Mouse (Mus musculus) neural tube, embryonic 15.5 days (tissue): Measurements from ENCODE around the gene Zfp943. TPM values are rescaled to one million over a fixed set of nuclear protein-coding genes. Genes with fewer than 3 reads are reported as not detected.
"Not testable (repeated sequence)": the region's sequence is repeated elsewhere in the genome, so short reads cannot be mapped to it uniquely, and the experiment has no call there.

Experiments
- ATAC-seq: fragments of 200-750 bp; cut with Nextera tagmentation; 2 replicates; pipeline ENCODE4 v1.8.0; 2017; ENCODE audit warnings: mild to moderate bottlenecking, moderate TSS enrichment, moderate library complexity; ENCODE audit not compliant: low FRiP score
- H3K27ac ChIP-seq: fragments of 300-500 bp; sonication (generic); replicated peaks from 2 replicates; pipeline ENCODE4 v1.5.1; 2015; ENCODE audit warnings: mild to moderate bottlenecking, inconsistent platforms
- H3K27me3 ChIP-seq: fragments of 300-500 bp; sonication (generic); replicated peaks from 2 replicates; pipeline ENCODE4 v1.6.1; 2015; ENCODE audit warnings: inconsistent platforms
- H3K36me3 ChIP-seq: fragments of 300-500 bp; sonication (generic); 2 replicates; pipeline ENCODE4 v1.6.1; 2015; ENCODE audit warnings: inconsistent platforms
- H3K4me1 ChIP-seq: fragments of 300-500 bp; sonication (generic); 2 replicates; pipeline ENCODE4 v1.6.1; 2015; ENCODE audit warnings: inconsistent platforms
- H3K4me2 ChIP-seq: fragments of 300-500 bp; sonication (generic); 2 replicates; pipeline ENCODE4 v1.6.1; 2015; ENCODE audit warnings: inconsistent platforms, mild to moderate bottlenecking, moderate library complexity
- H3K4me3 ChIP-seq: fragments of 300-500 bp; sonication (generic); replicated peaks from 2 replicates; pipeline ENCODE4 v1.5.1; 2015; ENCODE audit warnings: mild to moderate bottlenecking, inconsistent platforms
- H3K9ac ChIP-seq: fragments of 300-500 bp; sonication (generic); replicated peaks from 2 replicates; pipeline ENCODE4 v1.6.1; 2015; ENCODE audit warnings: mild to moderate bottlenecking, inconsistent platforms
- H3K9me3 ChIP-seq: fragments of 300-500 bp; sonication (generic); replicated peaks from 2 replicates; pipeline ENCODE4 v1.6.1; 2016; ENCODE audit warnings: inconsistent platforms
- WGBS: fragments of 180-500 bp; shearing (Covaris S2); methylation state at CpG from one replicate; pipeline ENCODE4 v1.1.7; 2015; ENCODE audit warnings: mixed read lengths; 5-methylcytosine and 5-hydroxymethylcytosine counted together
- polyA plus RNA-seq: library from polyadenylated mRNA; unstranded; fragments of >200 nt; fragmentation: Nextera tagmentation; extraction: Ambion mirVana; gene quantifications from 2 replicates; pipeline ENCODE4 v1.2.1, GENCODE M21; 2015

Zfp943 gene
- 16.3 and 17.6 TPM in 2 replicates for polyA plus RNA-seq

- H3K4me2 ChIP-seq, result peak within 1 kb of the TSS; percentile 61
- H3K36me3 ChIP-seq, H3K9me3 ChIP-seq, H3K27me3 ChIP-seq: not testable (repeated sequence)
- H3K4me3 ChIP-seq, result peak within 1 kb of the TSS; percentile 74
- WGBS, result under 1% methylated on average over 42 of the region's 55 CpGs
- H3K4me1 ChIP-seq, result peaks cover 22% of the 10 kb centered on the region
- H3K27ac ChIP-seq, result peak within 1 kb of the TSS; percentile 83
- peak within 1 kb of the TSS; percentile 78 for H3K9ac ChIP-seq
- ATAC-seq, result peak; percentile 98
Measured at GRCm38 (mm10) chr17:21962107-21962907, at the start of gene Zfp943, which contains the start of gene Zfp942. Zfp943 (plus strand) TSS chr17:21962552. Zfp942 (minus strand) TSS chr17:21962464.

DNA sequence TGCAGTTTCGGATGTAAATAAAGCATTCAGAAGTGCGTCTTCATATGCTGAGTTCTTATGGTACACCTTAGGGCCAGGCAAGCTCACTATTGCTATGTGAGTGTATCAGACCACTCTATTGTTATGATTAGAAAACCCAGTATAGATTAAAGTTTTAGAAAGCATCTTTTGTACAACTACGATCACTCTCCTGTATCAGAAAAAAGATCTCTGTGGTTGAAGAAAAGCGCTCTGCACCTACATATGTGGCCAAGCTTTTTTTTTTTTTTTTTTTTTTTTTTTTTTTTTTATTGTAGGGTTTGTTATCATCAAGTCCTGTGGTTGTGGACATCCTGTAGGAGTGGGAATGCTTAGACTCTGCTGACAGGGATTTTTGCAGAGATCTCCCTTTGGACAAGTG is 950 bp downstream of the Zfp943 start:
- H3K9ac ChIP-seq, result 0 out of 2 replicates have a peak overlapping the region, but pooled peaks have one; percentile 31
- no peak for ATAC-seq

DNA sequence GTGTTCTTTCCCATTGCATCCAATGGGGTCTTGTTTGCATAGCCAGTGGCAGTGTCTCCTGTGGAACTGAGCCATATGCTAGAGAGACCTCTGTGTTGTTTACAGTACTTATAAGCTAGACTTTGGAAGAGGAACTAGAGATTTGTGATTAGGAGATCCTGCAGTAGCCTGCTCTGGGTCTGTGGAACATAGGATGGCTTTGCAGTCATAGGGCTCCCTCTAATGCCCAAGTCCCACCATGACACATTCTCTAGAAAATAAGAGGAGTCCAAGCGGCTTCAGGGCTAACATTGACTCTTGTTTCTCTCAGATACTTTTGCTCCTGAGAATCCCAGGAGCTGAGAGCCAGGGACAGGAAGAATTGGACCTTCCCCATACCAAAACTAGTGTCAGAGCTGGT is 73.2 kb downstream of the Zfp943 start:
- not testable (repeated sequence) for H3K27me3 ChIP-seq, H3K4me3 ChIP-seq, H3K9me3 ChIP-seq, H3K9ac ChIP-seq, ATAC-seq, H3K4me2 ChIP-seq, H3K27ac ChIP-seq, H3K4me1 ChIP-seq, H3K36me3 ChIP-seq
- 14% methylated on average over 1 of the region's 1 CpGs for WGBS

More for the DNA sequence above, 950 bp downstream of the Zfp943 start:
- Histone ChIP-seq H3K4me3 (peak overlapping the region; percentile 74), H3K27ac (no peak overlapping the region), H3K4me1 (peaks cover 22% of the 10 kb centered on the region), H3K9me3 (peaks cover 1% of the 10 kb centered on the region; the same call in 1 of the 2 replicates), H3K4me2 (peak overlapping the region; percentile 58), H3K36me3 (peaks cover 9% of the 10 kb centered on the region), H3K27me3 (no peaks in the 10 kb centered on the region)
- 61% methylated on average over 4 of the region's 4 CpGs for WGBS

GRCm38 (mm10) chr17:22049403-22049802 is 87.1 kb downstream of the Zfp943 start:
- WGBS, result 69% methylated on average over 2 of the region's 2 CpGs
- no peak for ATAC-seq

DNA sequence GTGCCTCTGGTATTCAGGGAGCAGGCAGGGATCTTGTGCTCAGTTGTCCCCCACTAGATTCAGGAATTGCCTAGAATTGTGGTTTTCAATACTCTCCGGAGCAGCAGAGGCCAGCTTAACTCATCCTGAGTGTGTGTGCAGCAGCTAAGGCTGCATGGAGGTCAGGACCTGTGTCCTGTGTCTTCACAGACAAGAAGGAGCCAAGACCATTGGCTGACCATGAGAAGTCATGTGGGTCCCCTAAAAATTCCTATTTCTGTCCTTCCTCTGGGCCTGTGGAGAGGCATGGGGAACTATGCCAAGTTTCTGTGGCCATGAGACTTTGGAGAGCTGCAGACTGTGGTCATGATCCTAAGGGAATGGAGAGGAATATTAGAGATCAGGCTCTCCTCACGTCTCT is 90.9 kb downstream of the Zfp943 start:
- Histone ChIP-seq H3K27me3 (no peaks in the 10 kb centered on the region), H3K4me3 (no peak overlapping the region), H3K9me3 (0 out of 2 replicates have a peak, but pooled peaks cover 3% of the 10 kb centered on the region), H3K4me1 (no peaks in the 10 kb centered on the region), H3K27ac (no peak overlapping the region), H3K4me2 (no peak overlapping the region), H3K9ac (no peak overlapping the region), H3K36me3 (no peaks in the 10 kb centered on the region)
- whole genome bisulfite sequencing, result 81% methylated on average over 2 of the region's 2 CpGs
- ATAC-seq, result no peak

More at GRCm38 (mm10) chr17:22049403-22049802, 87.1 kb downstream of the Zfp943 start:
- Histone ChIP-seq H3K27ac (no peak overlapping the region), H3K9me3 (0 out of 2 replicates have a peak, but pooled peaks cover 3% of the 10 kb centered on the region), H3K4me1 (no peaks in the 10 kb centered on the region), H3K27me3 (no peaks in the 10 kb centered on the region), H3K9ac (no peak overlapping the region), H3K36me3 (no peaks in the 10 kb centered on the region), H3K4me3 (no peak overlapping the region), H3K4me2 (no peak overlapping the region)

DNA sequence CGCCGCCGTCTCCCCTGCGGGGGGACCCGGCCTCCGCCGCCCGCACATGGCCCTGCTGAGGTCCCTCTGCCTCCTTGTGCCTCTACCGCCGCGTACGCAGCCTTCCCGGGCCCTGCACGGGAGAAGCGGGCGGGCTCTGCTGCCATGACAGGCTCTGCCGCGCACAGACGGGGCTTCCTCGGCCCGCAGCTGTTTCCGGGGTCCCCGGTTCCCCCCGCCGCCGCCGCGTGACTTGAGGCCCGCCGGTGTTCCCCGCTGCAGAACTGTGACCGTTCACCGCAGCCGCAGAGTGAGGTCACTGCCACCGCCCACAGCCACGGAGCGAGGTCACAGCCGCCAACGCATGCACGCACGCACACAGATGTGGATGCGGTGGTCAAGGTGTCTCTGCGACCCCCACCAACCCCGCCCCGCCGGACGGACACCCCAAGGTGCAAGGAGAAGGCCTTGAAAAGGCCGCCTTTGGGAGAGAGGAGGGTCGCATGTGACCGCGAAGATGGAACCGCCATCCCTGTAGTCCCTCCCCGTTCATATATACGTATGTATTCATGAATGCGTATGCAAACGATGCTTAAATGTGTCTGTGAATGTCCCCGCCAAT is 118.8 kb downstream of the Zfp943 start:
- Histone ChIP-seq H3K4me2 (peak overlapping the region; percentile 65), H3K9ac (peak overlapping the region; percentile 76), H3K9me3 (no peaks in the 10 kb centered on the region), H3K27me3 (no peaks in the 10 kb centered on the region), H3K4me1 (no peaks in the 10 kb centered on the region), H3K36me3 (no peaks in the 10 kb centered on the region; the same call in 1 of the 2 replicates), H3K4me3 (peak overlapping the region; percentile 63), H3K27ac (peak overlapping the region; percentile 87)
- WGBS, result 3% methylated on average over 57 of the region's 57 CpGs
- ATAC-seq, result peak; percentile 92

DNA sequence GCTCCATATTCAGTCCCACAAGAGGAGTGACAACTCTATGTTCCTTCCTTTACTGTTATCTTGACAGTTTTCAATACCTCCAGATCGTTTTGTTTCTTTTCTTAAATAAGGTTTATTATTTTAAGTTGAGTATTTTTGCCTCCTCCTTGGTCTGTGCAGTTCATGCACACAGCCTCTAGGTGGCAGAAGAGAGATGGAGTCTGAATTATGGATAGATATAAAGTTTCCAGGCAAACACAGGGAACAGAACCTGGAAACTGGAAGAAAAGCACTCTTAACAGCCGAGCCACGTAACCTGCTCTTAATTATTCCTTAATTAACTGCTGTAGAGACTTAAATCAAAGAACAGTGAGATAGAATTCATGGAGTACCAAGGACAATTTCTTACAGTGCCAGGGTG is 120.9 kb downstream of the Zfp943 start:
- H3K4me1 ChIP-seq, result not testable (repeated sequence)

GRCm38 (mm10) chr17:22118770-22119169 is 156.4 kb downstream of the Zfp943 start:
- no peak for ATAC-seq
- Histone ChIP-seq H3K4me3 (no peak overlapping the region), H3K4me2 (no peak overlapping the region), H3K27ac (no peak overlapping the region), H3K9me3 (no peaks in the 10 kb centered on the region), H3K9ac (no peak overlapping the region), H3K36me3 (no peaks in the 10 kb centered on the region), H3K27me3 (no peaks in the 10 kb centered on the region), H3K4me1 (no peaks in the 10 kb centered on the region)

More for the DNA sequence above, 120.9 kb downstream of the Zfp943 start:
- H3K27ac ChIP-seq, H3K9me3 ChIP-seq, H3K9ac ChIP-seq, H3K4me2 ChIP-seq, ATAC-seq, H3K36me3 ChIP-seq, H3K4me3 ChIP-seq, H3K27me3 ChIP-seq: not testable (repeated sequence)
- 18% methylated on average over 3 of the region's 3 CpGs for WGBS

Other genes starting within 250 kb of the Zfp943 start
- 8.3 and 8.8 TPM in 2 replicates for gene Zfp229, start 231.8 kb upstream of the Zfp943 start, polyA plus RNA-seq
- gene Zfp820, start 116.8 kb upstream of the Zfp943 start, polyA plus RNA-seq, result 1.9 and 3.0 TPM in 2 replicates
- 7.9 and 8.5 TPM in 2 replicates for gene Zfp995, start 52.6 kb upstream of the Zfp943 start, polyA plus RNA-seq
- 19.8 and 20.6 TPM in 2 replicates for gene Zfp942, start 88 bp upstream of the Zfp943 start, polyA plus RNA-seq
- 1.5 and 1.7 TPM in 2 replicates for gene Zfp947, start 203.6 kb downstream of the Zfp943 start, polyA plus RNA-seq